Mouse (Mus musculus) ES-Bruce4 (cell line): ENCODE measurements around the gene Fem1a. TPM values are rescaled to one million over a fixed set of nuclear protein-coding genes. Genes with fewer than 3 reads are reported as not detected.
A peak's percentile ranks its signal among the peaks of the same experiment; 100 is the strongest.

Experiments
- H3K27ac ChIP-seq: 2 replicates; pipeline ENCODE4 v1.5.1; 2012; ENCODE audit warnings: low read length, inconsistent platforms; ENCODE audit not compliant: insufficient read depth
- H3K27me3 ChIP-seq: 2 replicates; pipeline ENCODE4 v1.6.1; 2012; ENCODE audit warnings: mild to moderate bottlenecking, low read length, inconsistent platforms; ENCODE audit not compliant: control insufficient read depth, poor library complexity, insufficient read depth, severe bottlenecking
- H3K36me3 ChIP-seq: 2 replicates; pipeline ENCODE4 v1.6.1; 2012; ENCODE audit warnings: inconsistent platforms, mild to moderate bottlenecking, low read length, moderate library complexity; ENCODE audit not compliant: control insufficient read depth, poor library complexity, insufficient read depth, severe bottlenecking
- H3K4me1 ChIP-seq: one replicate; pipeline ENCODE4 v1.8.1; 2011; ENCODE audit warnings: low read length; ENCODE audit not compliant: control insufficient read depth, insufficient read depth
- H3K4me3 ChIP-seq: 2 replicates; pipeline ENCODE4 v1.5.1; 2011; ENCODE audit warnings: low read depth, mild to moderate bottlenecking, low read length
- H3K9ac ChIP-seq: 2 replicates; pipeline ENCODE4 v1.6.1; 2012; ENCODE audit warnings: low read depth, mild to moderate bottlenecking, inconsistent platforms; ENCODE audit not compliant: poor library complexity, severe bottlenecking
- H3K9me3 ChIP-seq: replicated peaks from 2 replicates; pipeline ENCODE4 v1.6.1; 2012; ENCODE audit warnings: mild to moderate bottlenecking, low read length, inconsistent platforms; ENCODE audit not compliant: control insufficient read depth, poor library complexity, insufficient read depth, severe bottlenecking
- CTCF ChIP-seq: IDR thresholded peaks from one replicate; pipeline ENCODE4 v1.8.1; 2011; ENCODE audit warnings: low read depth, low read length
- EP300 ChIP-seq: IDR thresholded peaks from 2 replicates; pipeline ENCODE4 v1.6.1; 2011; ENCODE audit warnings: low read depth, low read length; ENCODE audit not compliant: insufficient read depth
- POLR2A ChIP-seq: IDR thresholded peaks from one replicate; pipeline ENCODE4 v1.8.1; 2011; ENCODE audit warnings: low read length; ENCODE audit not compliant: insufficient read depth
- polyA plus RNA-seq: library from polyadenylated mRNA; stranded (reverse); fragments of >200 nt; gene quantifications from 2 replicates; pipeline ENCODE4 v1.2.4, GENCODE M21; 2011; ENCODE audit warnings: low read depth; ENCODE audit not compliant: missing spikeins, insufficient read depth, insufficient read length

Fem1a gene
- polyA plus RNA-seq, 1 experiment = 4.9 TPM

GRCm38 (mm10) chr17:56302363-56302996 is 45.9 kb downstream of the Fem1a start:
- Histone ChIP-seq H3K9ac (peak overlapping the region; percentile 78), H3K4me1 (peaks cover 2% of the 10 kb centered on the region), H3K27me3 (no peaks in the 10 kb centered on the region), H3K27ac (peak overlapping the region; percentile 83), H3K36me3 (peaks cover 19% of the 10 kb centered on the region), H3K9me3 (no peaks in the 10 kb centered on the region), H3K4me3 (peak overlapping the region; percentile 36)
- TF ChIP-seq EP300 (no peak), CTCF (no peak), POLR2A (no peak)

- Histone ChIP-seq H3K36me3 (peaks cover 23% of the 10 kb centered on the region), H3K27me3 (no peaks in the 10 kb centered on the region), H3K27ac (peak within 1 kb of the TSS; percentile 83), H3K4me1 (peaks cover 2% of the 10 kb centered on the region), H3K9ac (peak within 1 kb of the TSS; percentile 78), H3K4me3 (peak within 1 kb of the TSS; percentile 77), H3K9me3 (no peaks in the 10 kb centered on the region)
- TF ChIP-seq EP300 (no peak), CTCF (no peak), POLR2A (peak; percentile 14)
These were observed 46.7 kb downstream of the Fem1a start, which contains the start of gene Uhrf1 for GRCm38 (mm10) chr17:56303160-56303846. Uhrf1 (plus strand) TSS chr17:56303321.

- Histone ChIP-seq H3K27ac (peak overlapping the region; percentile 74), H3K4me1 (peaks cover 2% of the 10 kb centered on the region), H3K9ac (peak overlapping the region; percentile 78)
These were observed 47.4 kb downstream of the Fem1a start for GRCm38 (mm10) chr17:56303847-56304586.

GRCm38 (mm10) chr17:56304718-56305117 is 48.1 kb downstream of the Fem1a start:
- no peaks in the 10 kb centered on the region for H3K9me3 ChIP-seq
- peak overlapping the region; percentile 78 for H3K9ac ChIP-seq
- peaks cover 33% of the 10 kb centered on the region for H3K36me3 ChIP-seq
- H3K4me1 ChIP-seq = peaks cover 2% of the 10 kb centered on the region
- no peak overlapping the region for H3K27ac ChIP-seq
- peak overlapping the region; percentile 74 for H3K4me3 ChIP-seq
- no peak for TF ChIP-seq POLR2A
- TF ChIP-seq EP300 = no peak
- TF ChIP-seq CTCF = no peak
- no peaks in the 10 kb centered on the region for H3K27me3 ChIP-seq

More at GRCm38 (mm10) chr17:56303847-56304586, 47.4 kb downstream of the Fem1a start:
- TF ChIP-seq POLR2A (no peak), CTCF (no peak), EP300 (no peak)
- Histone ChIP-seq H3K9me3 (no peaks in the 10 kb centered on the region), H3K4me3 (peak overlapping the region; percentile 77), H3K27me3 (no peaks in the 10 kb centered on the region), H3K36me3 (peaks cover 28% of the 10 kb centered on the region)

- H3K27ac ChIP-seq = no peak overlapping the region
- H3K9me3 ChIP-seq = no peaks in the 10 kb centered on the region
- TF ChIP-seq POLR2A = no peak
- TF ChIP-seq CTCF = no peak
- H3K27me3 ChIP-seq = no peaks in the 10 kb centered on the region
- H3K4me1 ChIP-seq = peaks cover 2% of the 10 kb centered on the region
- peak overlapping the region; percentile 78 for H3K9ac ChIP-seq
- H3K36me3 ChIP-seq = peaks cover 36% of the 10 kb centered on the region
- H3K4me3 ChIP-seq = peak overlapping the region; percentile 74
These were observed 48.5 kb downstream of the Fem1a start for GRCm38 (mm10) chr17:56305156-56305555.
